Mouse (Mus musculus) CD8-positive naive resting alpha-beta T cell, adult 2 months (primary cell): ENCODE data around the gene Strn.
A peak's percentile ranks its signal among the peaks of the same experiment; 100 is the strongest.

Source experiments
- DNase-seq, 2 experiments: peaks; one replicate each; pipeline ENCODE4 v3.0.0; 2022; ENCODE audit warnings: low read depth in 2 of 2, low spot score in 2 of 2

Gene Strn

DNA sequence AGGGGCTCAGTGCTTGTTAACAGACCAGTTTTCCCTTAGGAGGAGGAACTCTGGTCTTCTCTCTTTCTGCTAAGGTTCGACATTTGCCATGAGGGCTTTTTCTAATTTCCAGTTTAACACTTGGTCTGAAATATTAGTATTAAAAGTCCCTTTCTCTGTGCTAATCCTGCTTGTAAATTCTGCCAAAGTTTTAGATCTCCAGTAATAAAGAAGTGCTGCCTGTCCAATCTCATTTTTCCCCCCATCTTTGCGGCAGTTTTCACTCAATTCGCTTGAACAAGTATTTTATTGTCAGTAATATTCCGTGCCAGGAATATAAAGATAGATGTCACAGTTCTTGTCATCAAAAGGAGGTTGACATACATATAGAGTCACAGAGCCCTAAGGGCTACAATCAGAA lies at the start of gene Strn:
TSS of gene Strn (minus strand) at position 101 of the 400 bp plus-strand sequence.
- DNase-seq, result no peak

- no peak for DNase-seq
Observed at GRCm38 (mm10) chr17:78778765-78779164, 41.8 kb upstream of the Strn start.

- DNase-seq, result no peak
Observed at GRCm38 (mm10) chr17:78772317-78772716, 35.3 kb upstream of the Strn start.

DNA sequence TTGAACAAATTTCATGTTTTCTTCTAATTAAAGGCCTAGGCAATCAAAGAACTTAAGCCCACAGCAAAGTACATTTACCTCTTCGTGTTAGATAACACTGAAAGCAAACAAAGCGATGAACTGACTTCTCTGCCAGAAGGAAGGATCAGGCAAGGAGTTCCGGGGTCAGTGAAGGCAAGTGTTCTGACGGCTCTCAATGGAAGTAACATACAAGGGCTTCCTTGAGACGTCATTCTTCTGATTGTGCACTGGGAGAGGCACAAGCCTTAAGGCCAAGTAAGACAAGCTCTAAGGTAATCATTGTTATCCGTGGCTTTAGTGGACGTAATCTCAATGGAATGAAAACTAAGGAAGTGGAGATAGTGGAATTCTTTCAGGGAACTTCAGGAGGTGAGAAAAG lies 33.9 kb upstream of the Strn start:
- DNase-seq, result no peak

DNA sequence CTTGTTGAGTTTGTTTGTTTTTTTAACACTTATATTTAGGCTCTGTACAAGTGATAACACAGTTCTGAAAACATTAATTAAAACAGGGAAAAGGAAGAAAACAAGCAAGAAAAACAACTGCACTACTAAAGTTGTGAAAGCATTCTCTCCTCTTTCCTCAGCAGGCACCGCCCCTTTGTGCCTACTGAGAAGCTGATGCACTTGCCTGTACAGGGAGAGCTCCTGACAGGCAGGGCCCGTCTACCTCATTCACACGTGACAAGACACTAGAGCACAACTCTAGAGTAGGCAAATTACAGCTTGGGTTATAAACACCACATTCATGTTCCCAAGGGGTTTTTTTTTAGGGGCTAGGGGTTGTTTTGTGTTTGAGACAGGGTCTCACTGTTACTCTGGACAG lies 32.3 kb upstream of the Strn start:
- no peak for DNase-seq

DNA sequence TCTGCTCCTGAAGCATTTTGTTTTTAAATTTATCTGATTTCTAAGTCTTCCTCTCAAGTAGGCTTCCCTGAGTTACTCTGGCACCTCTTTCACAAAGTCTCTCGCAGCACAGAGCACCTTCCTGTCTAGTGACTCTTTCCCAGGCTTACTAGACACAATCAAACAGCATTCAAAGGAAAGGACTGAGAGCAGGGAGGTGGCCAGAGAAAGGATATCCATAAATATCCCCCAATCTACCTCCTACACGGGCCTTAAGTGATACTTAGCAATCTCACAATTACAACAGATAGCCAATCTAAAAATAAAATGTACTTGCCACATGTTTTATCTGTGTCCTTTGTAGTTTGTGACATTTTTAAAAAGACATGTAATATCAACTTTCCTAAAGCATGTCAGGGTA lies 31.9 kb upstream of the Strn start:
- DNase-seq, result no peak

DNA sequence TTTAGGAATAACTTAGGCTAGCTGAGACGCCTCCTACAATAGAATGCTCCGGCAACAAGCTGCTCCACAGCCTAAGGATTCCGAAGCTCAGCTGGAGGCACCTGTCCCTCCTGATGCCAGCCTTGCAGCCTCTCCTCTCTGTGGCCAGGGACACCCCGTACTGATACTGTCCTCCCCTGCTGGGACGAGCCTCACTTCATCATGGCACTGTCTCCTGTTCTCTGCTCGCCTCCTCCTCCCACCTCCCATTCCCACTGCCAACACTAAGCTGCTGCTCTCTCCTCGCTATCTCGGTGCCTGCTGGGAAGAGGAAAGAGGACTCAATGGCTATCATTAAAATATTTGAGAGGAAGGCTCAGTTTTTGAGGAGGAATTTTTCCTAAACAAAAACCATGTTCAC lies 30.6 kb upstream of the Strn start:
- no peak for DNase-seq

- DNase-seq, result no peak
Observed at GRCm38 (mm10) chr17:78766084-78766483, 29.1 kb upstream of the Strn start.

GRCm38 (mm10) chr17:78763272-78763671 lies 26.3 kb upstream of the Strn start:
- no peak for DNase-seq

- no peak for DNase-seq
Observed at GRCm38 (mm10) chr17:78752938-78753655, 16.1 kb upstream of the Strn start.

DNA sequence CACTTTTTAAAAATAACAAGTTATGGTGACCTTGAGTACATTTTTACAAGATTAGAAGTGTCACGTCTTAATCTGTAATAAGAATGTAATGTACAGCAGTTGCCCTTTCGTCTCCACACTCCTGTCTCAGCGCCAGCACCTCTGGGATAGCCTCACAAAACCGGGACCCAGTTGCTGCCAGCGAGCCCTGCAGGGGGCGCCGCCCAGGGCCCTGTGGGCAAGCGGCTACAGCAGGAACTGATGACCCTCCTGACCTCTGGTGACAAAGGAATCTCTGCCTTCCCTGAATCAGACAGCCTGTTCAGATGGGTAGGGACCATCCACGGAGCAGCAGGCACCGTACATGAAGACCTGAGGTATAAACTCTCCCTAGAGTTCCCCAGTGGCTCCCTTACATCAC lies 15.1 kb upstream of the Strn start:
- no peak for DNase-seq

DNA sequence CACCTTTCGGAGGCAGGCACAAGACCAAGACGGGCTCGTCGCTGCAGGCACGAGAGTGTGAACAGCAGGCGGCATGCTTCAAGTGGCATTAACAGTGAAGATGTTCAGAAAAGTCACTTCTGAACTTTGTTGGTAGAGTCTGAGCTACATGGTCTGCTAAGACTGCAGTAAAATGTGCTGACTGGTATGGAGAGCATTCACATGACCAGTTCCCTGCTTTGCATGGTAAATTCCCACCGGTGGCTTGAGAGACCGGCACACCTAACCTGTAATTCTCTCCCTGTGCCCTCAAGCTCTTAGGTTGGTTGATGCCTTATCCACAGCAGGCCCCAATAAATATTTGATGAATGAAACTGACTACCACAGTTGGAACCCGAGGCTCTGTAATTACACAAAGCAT lies 11.4 kb upstream of the Strn start:
- DNase-seq, result no peak

DNA sequence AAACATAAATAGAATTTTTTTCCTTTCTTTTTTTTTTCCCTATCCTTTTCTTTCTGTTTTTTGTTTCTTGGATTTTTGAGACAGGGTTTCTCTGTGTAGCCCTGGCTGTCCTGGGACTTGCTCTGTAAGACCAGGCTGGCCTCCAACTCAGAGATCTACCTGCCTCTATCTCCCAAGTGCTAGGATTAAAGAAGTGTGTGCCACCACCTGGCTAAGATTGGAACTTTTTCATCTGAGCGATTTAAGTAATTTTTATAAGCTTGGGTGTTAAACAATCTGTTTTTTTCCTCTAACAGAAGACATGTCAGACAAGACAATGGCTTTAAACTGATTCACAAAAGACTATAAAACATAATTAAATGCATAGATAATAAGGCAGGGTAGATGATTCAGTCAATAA lies 1.4 kb upstream of the Strn start:
- DNase-seq, result no peak

- DNase-seq, result no peak
Observed at GRCm38 (mm10) chr17:78737771-78738170, 775 bp upstream of the Strn start.

- peak; percentile 99 to 100 for DNase-seq
Observed at GRCm38 (mm10) chr17:78736473-78736988, 465 bp downstream of the Strn start.

DNA sequence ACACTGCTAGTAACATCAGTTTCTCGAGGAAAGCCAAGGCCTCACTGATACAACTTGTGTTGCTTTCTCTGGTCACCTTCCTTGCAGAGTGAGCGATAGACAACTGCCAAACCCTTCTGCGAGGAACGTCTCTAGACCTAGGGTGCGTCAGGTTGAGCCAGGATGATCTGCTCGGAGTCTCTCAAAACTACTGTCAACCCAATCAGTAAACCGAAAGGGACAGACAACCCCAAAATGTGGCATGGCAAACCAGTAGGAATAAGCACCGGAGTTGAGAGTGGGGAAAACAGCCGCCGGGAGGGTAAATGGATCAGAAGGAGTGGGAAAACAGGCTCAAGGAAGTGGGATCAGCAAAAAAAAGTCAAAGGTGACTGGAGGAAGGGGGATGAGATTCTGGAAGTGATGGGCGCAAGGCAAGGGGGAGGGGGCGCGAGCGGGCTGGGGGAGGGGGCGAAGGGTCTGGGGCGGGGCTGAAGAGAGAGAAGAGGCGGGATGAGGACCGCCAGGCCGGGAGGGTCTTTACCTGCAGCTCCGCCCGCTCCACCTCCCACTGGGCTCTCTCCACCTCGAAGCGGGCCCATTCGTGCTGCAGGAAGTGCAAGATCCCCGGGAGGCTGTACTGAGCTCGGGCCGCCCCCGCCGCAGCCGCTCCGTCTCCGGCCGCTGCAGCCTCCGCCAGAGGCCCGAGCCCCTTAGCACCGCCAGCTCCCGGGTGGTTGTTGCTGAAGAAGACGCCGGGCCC lies 1.1 kb downstream of the Strn start:
- DNase-seq, result peak; percentile 6 to 14

- no peak for DNase-seq
Observed at GRCm38 (mm10) chr17:78734806-78735205, 2.2 kb downstream of the Strn start.

DNA sequence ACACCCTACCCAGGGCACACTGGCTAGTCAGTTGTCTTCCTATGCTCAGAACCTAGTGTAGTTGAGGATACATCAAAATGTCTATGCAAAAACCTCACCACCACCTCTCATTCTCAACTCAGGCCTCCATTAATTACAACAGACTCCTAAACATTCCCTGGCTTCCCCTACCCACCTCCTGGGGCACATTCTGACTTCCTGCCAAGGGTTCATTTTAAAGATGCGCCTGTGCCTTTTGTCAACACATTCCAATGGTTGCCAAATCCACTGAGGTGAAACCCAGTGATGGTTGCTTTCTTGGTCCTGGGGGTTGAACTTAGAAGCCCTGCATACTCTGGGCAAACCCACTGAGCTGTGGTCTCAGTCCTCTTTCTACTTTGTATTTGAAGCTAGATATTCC lies 4.9 kb downstream of the Strn start:
- no peak for DNase-seq

DNA sequence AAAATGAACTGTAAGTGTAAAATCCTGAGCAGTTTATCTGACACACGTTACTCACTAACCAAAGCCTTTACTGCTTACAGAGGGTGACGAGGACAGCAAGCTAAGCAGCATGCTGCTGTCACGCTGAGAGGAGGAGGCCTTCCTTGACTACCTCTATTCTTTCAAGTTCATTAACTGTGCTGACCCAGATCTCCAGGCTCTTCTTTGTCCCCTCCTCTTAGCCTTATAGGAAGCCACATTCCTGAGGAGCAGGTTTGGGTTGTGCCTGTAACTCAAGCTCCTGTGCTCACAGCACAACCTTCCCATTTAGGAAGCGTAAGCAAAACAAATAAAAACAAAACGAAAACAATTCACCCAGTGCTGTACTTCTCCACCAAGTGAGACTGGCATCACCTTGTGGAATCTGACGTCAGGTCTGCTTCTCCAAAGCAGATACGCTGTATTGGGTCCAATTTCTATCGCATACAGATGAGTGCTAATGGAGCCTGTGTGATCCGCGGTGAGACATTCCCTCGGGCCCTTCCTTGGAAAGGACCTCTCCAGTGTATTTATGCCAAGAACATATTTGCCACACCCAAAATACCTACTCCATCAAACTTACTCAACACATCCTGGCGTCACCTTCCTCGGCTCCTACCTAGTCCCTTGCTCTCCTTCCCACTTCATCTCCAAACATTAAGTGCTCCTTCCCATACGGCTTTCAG lies 10.1 kb downstream of the Strn start:
- no peak for DNase-seq

- no peak for DNase-seq
Observed at GRCm38 (mm10) chr17:78724461-78725055, 12.4 kb downstream of the Strn start.

GRCm38 (mm10) chr17:78721690-78722089 lies 15.3 kb downstream of the Strn start:
- DNase-seq, result no peak

- DNase-seq, result no peak
Observed at GRCm38 (mm10) chr17:78719086-78719485, 17.9 kb downstream of the Strn start.
